Mouse (Mus musculus) MEL (cell line): ENCODE results near the gene Pdss2. TPM values are rescaled to one million over a fixed set of nuclear protein-coding genes. Genes with fewer than 3 reads are reported as not detected.

Source experiments
- DNase-seq: peaks from one replicate; pipeline ENCODE4 v3.0.0; 2011; ENCODE audit warnings: low read depth, low spot score
- H3K27ac ChIP-seq: 2 replicates; pipeline ENCODE4 v1.5.1; 2012; ENCODE audit warnings: low read depth, mild to moderate bottlenecking, control low read depth, low read length, moderate library complexity; ENCODE audit not compliant: control insufficient read depth
- H3K27me3 ChIP-seq, 2 experiments: fragments of 150-350 bp in 1 of 2; sonication (generic) in 1 of 2; 2 replicates each; pipeline ENCODE4 v1.6.1; 2012; ENCODE audit warnings: low read length in 2 of 2, mild to moderate bottlenecking in 2 of 2, improper control_type of control experiment in 1 of 2, moderate library complexity in 1 of 2; ENCODE audit not compliant: insufficient read depth in 2 of 2, control insufficient read depth in 1 of 2
- H3K36me3 ChIP-seq, 2 experiments: 2 replicates each; pipeline ENCODE4 v1.6.1; 2012 to 2014; ENCODE audit warnings: low read length in 2 of 2, improper control_type of control experiment in 1 of 2, inconsistent platforms in 1 of 2, mild to moderate bottlenecking in 1 of 2; ENCODE audit not compliant: insufficient read depth in 2 of 2, control insufficient read depth in 1 of 2
- H3K4me1 ChIP-seq, 2 experiments: fragments of 150-350 bp in 1 of 2; sonication (generic) in 1 of 2; 2 replicates each; pipeline ENCODE4 v1.6.1; 2012; ENCODE audit warnings: low read length in 2 of 2, improper control_type of control experiment in 1 of 2, mild to moderate bottlenecking in 1 of 2; ENCODE audit not compliant: insufficient read depth in 2 of 2, control insufficient read depth in 1 of 2
- H3K4me3 ChIP-seq, 2 experiments: fragments of 150-350 bp in 1 of 2; sonication (generic) in 1 of 2; 2 replicates each; pipeline ENCODE4 v1.5.1; 2012; ENCODE audit warnings: low read depth in 2 of 2, low read length in 2 of 2, mild to moderate bottlenecking in 2 of 2, moderate library complexity in 2 of 2, control low read depth in 1 of 2, improper control_type of control experiment in 1 of 2; ENCODE audit not compliant: control insufficient read depth in 1 of 2, insufficient read depth in 1 of 2
- H3K79me2 ChIP-seq: 2 replicates; pipeline ENCODE4 v1.6.1; 2012; ENCODE audit warnings: mild to moderate bottlenecking, low read length, moderate library complexity; ENCODE audit not compliant: control insufficient read depth, poor library complexity, insufficient read depth
- H3K9ac ChIP-seq: 2 replicates; pipeline ENCODE4 v1.6.1; 2012; ENCODE audit warnings: low read depth, mild to moderate bottlenecking, control low read depth, low read length, moderate library complexity; ENCODE audit not compliant: control insufficient read depth, poor library complexity, severe bottlenecking
- H3K9me3 ChIP-seq: fragments of 150-350 bp; sonication (generic); replicated peaks from 2 replicates; pipeline ENCODE4 v1.6.1; 2012; ENCODE audit warnings: mild to moderate bottlenecking, low read length, improper control_type of control experiment, moderate library complexity; ENCODE audit not compliant: insufficient read depth
- EP300 ChIP-seq, 2 experiments: IDR thresholded peaks; 2 replicates each; pipeline ENCODE4 v1.6.1; 2011; ENCODE audit warnings: improper control_type of control experiment in 2 of 2, low read length in 2 of 2, low read depth in 1 of 2, mild to moderate bottlenecking in 1 of 2
- ETS1 ChIP-seq: IDR thresholded peaks from 2 replicates; pipeline ENCODE4 v1.6.1; 2012; ENCODE audit warnings: low read depth, mild to moderate bottlenecking, inconsistent platforms, low read length, improper control_type of control experiment, moderate library complexity
- GATA1 ChIP-seq: IDR thresholded peaks from 2 replicates; pipeline ENCODE4 v1.6.1; 2011; ENCODE audit warnings: low read depth, low read length, improper control_type of control experiment
- HCFC1 ChIP-seq: IDR thresholded peaks from 2 replicates; pipeline ENCODE4 v1.6.1; 2012; ENCODE audit warnings: low read depth, mild to moderate bottlenecking, inconsistent platforms, low read length, improper control_type of control experiment, moderate library complexity
- JUND ChIP-seq: IDR thresholded peaks from 2 replicates; pipeline ENCODE4 v1.6.1; 2011; ENCODE audit warnings: low read depth, mild to moderate bottlenecking, improper control_type of control experiment, low read length
- KAT2A ChIP-seq: conservative IDR thresholded peaks from 2 replicates; pipeline ENCODE4 v1.6.1; 2012; ENCODE audit warnings: low read depth, low read length, improper control_type of control experiment, inconsistent platforms
- MAX ChIP-seq: IDR thresholded peaks from 2 replicates; pipeline ENCODE4 v1.6.1; 2011; ENCODE audit warnings: low read length, improper control_type of control experiment
- MAZ ChIP-seq: IDR thresholded peaks from 2 replicates; pipeline ENCODE4 v1.6.1; 2012; ENCODE audit warnings: low read depth, mild to moderate bottlenecking, inconsistent platforms, low read length, improper control_type of control experiment
- MEF2A ChIP-seq: IDR thresholded peaks from 2 replicates; pipeline ENCODE4 v1.6.1; 2014; ENCODE audit warnings: low read depth, mild to moderate bottlenecking, inconsistent platforms, low read length, improper control_type of control experiment; ENCODE audit not compliant: poor library complexity, insufficient replicate concordance, severe bottlenecking; ENCODE audit errors: extremely low read depth
- MXI1 ChIP-seq: IDR thresholded peaks from 2 replicates; pipeline ENCODE4 v1.6.1; 2011; ENCODE audit warnings: mild to moderate bottlenecking, low read depth, low read length, improper control_type of control experiment
- MYC ChIP-seq: IDR thresholded peaks from 2 replicates; pipeline ENCODE4 v1.6.1; 2011; ENCODE audit warnings: low read depth, mild to moderate bottlenecking, low read length, improper control_type of control experiment, moderate library complexity
- NRF1 ChIP-seq: IDR thresholded peaks from 2 replicates; pipeline ENCODE4 v1.6.1; 2014; ENCODE audit warnings: low read depth, mild to moderate bottlenecking, inconsistent platforms, low read length, improper control_type of control experiment, moderate library complexity; ENCODE audit not compliant: poor library complexity, insufficient read depth, severe bottlenecking
- POLR2AphosphoS5 ChIP-seq: IDR thresholded peaks from 2 replicates; pipeline ENCODE4 v1.6.1; 2012; ENCODE audit warnings: low read depth, borderline replicate concordance, mild to moderate bottlenecking, inconsistent platforms, low read length, moderate library complexity, mixed read lengths
- RCOR1 ChIP-seq: IDR thresholded peaks from 2 replicates; pipeline ENCODE4 v1.6.1; 2012; ENCODE audit warnings: low read depth, mild to moderate bottlenecking, inconsistent platforms, low read length, improper control_type of control experiment
- SMC3 ChIP-seq: IDR thresholded peaks from 2 replicates; pipeline ENCODE4 v1.6.1; 2011; ENCODE audit warnings: low read depth, low read length, improper control_type of control experiment
- UBTF ChIP-seq: IDR thresholded peaks from 2 replicates; pipeline ENCODE4 v1.6.1; 2012; ENCODE audit warnings: low read depth, mild to moderate bottlenecking, inconsistent platforms, low read length, improper control_type of control experiment, moderate library complexity, borderline replicate concordance; ENCODE audit not compliant: insufficient read depth
- USF1 ChIP-seq: IDR thresholded peaks from 2 replicates; pipeline ENCODE4 v1.6.1; 2014; ENCODE audit warnings: low read depth, mild to moderate bottlenecking, inconsistent platforms, low read length, improper control_type of control experiment, moderate library complexity
- USF2 ChIP-seq, 2 experiments: IDR thresholded peaks; 2 replicates each; pipeline ENCODE4 v1.6.1; 2011 to 2012; ENCODE audit warnings: improper control_type of control experiment in 2 of 2, low read length in 2 of 2, borderline replicate concordance in 1 of 2, inconsistent platforms in 1 of 2, low read depth in 1 of 2, mild to moderate bottlenecking in 1 of 2; ENCODE audit not compliant: insufficient read depth in 1 of 2
- ZC3H11A ChIP-seq: IDR thresholded peaks from 2 replicates; pipeline ENCODE4 v1.6.1; 2012; ENCODE audit warnings: low read depth, mild to moderate bottlenecking, inconsistent platforms, low read length, improper control_type of control experiment
- ZKSCAN1 ChIP-seq: IDR thresholded peaks from 2 replicates; pipeline ENCODE4 v1.6.1; 2012; ENCODE audit warnings: low read depth, mild to moderate bottlenecking, inconsistent platforms, low read length, improper control_type of control experiment, moderate library complexity
- ZMIZ1 ChIP-seq: IDR thresholded peaks from 2 replicates; pipeline ENCODE4 v1.6.1; 2012; ENCODE audit warnings: low read depth, mild to moderate bottlenecking, inconsistent platforms, low read length, improper control_type of control experiment, moderate library complexity
- polyA plus RNA-seq, 2 experiments: library from polyadenylated mRNA; stranded (reverse) in 1 of 2; unstranded in 1 of 2; fragments of >175 nt in 1 of 2; fragments of >200 nt in 1 of 2; gene quantifications; 2 replicates each; pipeline versions ENCODE4 v1.2.1 to v1.2.4; 2012; ENCODE audit warnings: low replicate concordance in 2 of 2, low read depth in 1 of 2; ENCODE audit not compliant: insufficient read length in 2 of 2, insufficient read depth in 1 of 2, missing spikeins in 1 of 2
- total RNA-seq: library from RNA; depleted of rRNA; stranded (reverse); fragments of 300-350 nt; gene quantifications from 2 replicates; pipeline ENCODE4 v1.2.3, GENCODE M21; 2012

The Pdss2 gene
- total and polyA plus RNA-seq, 3 experiments: 14.3 to 14.8 TPM; not detected in 1

- H3K4me3 ChIP-seq: no peak overlapping the region
- TF ChIP-seq GATA1: no peak
- no peak for TF ChIP-seq ZC3H11A
- no peak for TF ChIP-seq MYC
- no peak for TF ChIP-seq JUND
- no peak for TF ChIP-seq UBTF
- no peak for TF ChIP-seq MAZ
- H3K9ac ChIP-seq: no peak overlapping the region
- H3K27me3 ChIP-seq: no peaks in the 10 kb centered on the region
- H3K9me3 ChIP-seq: no peaks in the 10 kb centered on the region
- H3K36me3 ChIP-seq: no peaks in the 10 kb centered on the region
- no peaks in the 10 kb centered on the region; the same call in 1 of the 2 replicates for H3K79me2 ChIP-seq
- no peak for DNase-seq
- H3K4me1 ChIP-seq: no peaks in the 10 kb centered on the region
- no peak overlapping the region for H3K27ac ChIP-seq
Measured at GRCm38 (mm10) chr10:43276116-43276659, 54.9 kb downstream of the Pdss2 start.

DNA sequence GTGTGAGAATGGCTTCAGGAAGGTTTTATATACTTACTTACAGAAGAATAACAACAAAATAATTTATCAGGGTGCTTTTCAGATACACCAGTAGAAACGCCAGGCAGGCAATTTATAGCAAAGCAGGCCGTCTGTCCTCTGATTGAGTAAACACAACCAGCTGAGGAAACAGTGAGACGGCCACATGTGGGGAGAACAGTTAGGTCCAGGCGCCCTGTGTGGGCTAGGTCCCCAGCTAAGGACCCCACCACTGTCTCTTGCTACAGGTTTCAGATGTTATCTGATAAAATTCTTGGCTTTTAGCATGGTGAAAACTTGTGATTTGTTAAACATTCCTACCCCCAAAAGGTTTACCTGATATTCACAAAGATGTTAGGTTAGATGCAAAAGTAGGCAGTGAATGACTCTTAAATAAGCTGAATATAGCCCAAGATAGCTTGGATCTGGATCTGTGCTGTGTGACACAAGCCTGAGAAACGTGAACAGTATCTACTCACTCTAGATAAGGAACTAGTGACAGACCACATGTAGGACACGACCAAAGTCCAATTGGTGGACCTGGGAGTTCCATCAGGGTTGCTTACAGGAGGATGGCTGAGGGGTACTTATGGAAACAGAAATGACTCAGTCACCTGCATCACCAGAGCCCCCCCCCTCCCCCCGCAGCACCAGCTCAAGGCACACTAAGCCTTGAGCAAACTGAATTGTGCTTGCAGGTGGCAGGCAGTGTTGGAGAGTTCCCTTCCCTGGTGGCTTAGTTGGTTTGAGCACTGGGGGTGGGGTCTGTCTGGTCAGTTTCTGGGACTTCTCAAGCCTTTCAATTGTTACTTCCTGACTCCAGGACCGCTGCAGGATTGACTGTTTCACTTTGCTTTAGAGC is 56.2 kb downstream of the Pdss2 start:
- no peak overlapping the region for H3K4me3 ChIP-seq
- no peaks in the 10 kb centered on the region for H3K9me3 ChIP-seq
- H3K79me2 ChIP-seq: no peaks in the 10 kb centered on the region
- H3K9ac ChIP-seq: no peak overlapping the region
- DNase-seq: no peak
- no peak overlapping the region for H3K27ac ChIP-seq
- no peaks in the 10 kb centered on the region for H3K36me3 ChIP-seq
- H3K4me1 ChIP-seq: no peaks in the 10 kb centered on the region
- H3K27me3 ChIP-seq: no peaks in the 10 kb centered on the region
- TF ChIP-seq MEF2A (no peak), MAZ (no peak), MAX (no peak), ZKSCAN1 (no peak)

GRCm38 (mm10) chr10:43279637-43280288 is 58.5 kb downstream of the Pdss2 start:
- no peak overlapping the region for H3K4me3 ChIP-seq
- H3K9me3 ChIP-seq: no peaks in the 10 kb centered on the region
- no peak overlapping the region for H3K9ac ChIP-seq
- DNase-seq: no peak
- H3K4me1 ChIP-seq: no peaks in the 10 kb centered on the region
- H3K36me3 ChIP-seq: no peaks in the 10 kb centered on the region
- no peaks in the 10 kb centered on the region for H3K27me3 ChIP-seq
- H3K27ac ChIP-seq: no peak overlapping the region
- H3K79me2 ChIP-seq: no peaks in the 10 kb centered on the region
- no peak for TF ChIP-seq HCFC1
- TF ChIP-seq EP300 (IDR thresholded peaks at IDR 0.05; ENCODE audit: low read depth in 1 of 2, low read length in 2 of 2): no peak
- no peak for TF ChIP-seq MEF2A
- no peak for TF ChIP-seq MAZ
- TF ChIP-seq POLR2AphosphoS5: no peak
- no peak for TF ChIP-seq ETS1
- TF ChIP-seq MXI1: no peak
- TF ChIP-seq NRF1: no peak
- no peak for TF ChIP-seq ZC3H11A
- no peak for TF ChIP-seq SMC3
- no peak for TF ChIP-seq KAT2A
- TF ChIP-seq MYC: no peak
- no peak for TF ChIP-seq USF1
- TF ChIP-seq RCOR1: no peak
- no peak for TF ChIP-seq ZMIZ1
- no peak for TF ChIP-seq ZKSCAN1
- TF ChIP-seq USF2 (IDR thresholded peaks at IDR 0.05; ENCODE audit: borderline replicate concordance in 1 of 2, insufficient read depth in 1 of 2, low read depth in 1 of 2, low read length in 2 of 2): no peak
